Mouse (Mus musculus): ENCODE measurements around the gene Pprc1. TPM values are rescaled to one million over a fixed set of nuclear protein-coding genes. Genes with fewer than 3 reads are reported as not detected.

Gene Pprc1
- 10 to 100 TPM; 94.6 to 96.9 TPM for total RNA-seq (2023)

GRCm38 (mm10) chr19:46044271-46044992 lies at the start of gene Pprc1:
Gene Pprc1, plus strand, starts transcription at chr19:46044886.

DNA sequence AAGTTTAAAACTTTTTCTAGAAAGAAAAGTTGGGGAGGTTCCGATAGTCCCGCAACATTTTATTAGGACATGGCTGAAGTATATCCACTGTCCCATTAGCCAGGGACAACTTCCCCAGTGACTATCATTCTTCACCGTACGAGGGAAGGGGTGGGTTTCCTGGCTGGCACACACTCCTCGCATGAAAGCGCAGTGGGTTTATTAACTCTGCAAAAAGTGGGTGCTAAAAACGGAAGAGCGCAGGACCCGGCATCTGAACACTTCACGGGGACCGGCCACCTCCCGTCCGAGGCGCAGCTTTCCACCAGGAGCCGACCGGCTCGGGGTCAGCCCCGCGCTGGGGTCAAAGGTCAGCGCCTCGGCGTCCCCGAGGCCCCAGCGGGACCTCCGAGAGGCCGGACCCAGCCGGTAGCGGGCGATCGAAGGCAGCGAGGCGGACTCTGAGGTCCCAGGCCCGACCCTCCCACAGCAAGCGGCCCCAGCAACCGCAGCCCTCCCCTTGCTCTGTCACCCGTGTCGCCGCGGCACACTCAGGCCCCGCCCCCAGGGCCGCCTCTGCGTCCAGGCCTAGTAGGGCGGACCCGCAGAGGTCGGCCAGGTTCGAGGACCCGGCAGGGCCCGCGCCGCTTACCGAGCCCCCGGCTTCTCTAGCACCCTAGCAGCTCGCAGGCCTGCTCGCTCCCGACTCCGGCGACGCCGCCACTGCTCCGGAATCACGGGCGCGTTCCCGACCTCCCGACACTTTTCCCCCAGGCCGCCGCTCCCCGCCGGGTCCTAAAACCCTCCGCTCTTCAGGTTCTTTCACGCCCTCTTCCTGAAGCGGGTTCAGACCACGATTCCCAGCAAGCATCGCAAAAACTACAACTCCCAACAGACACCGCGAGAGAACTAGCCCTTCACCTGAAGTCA lies 46.6 kb upstream of the Pprc1 start, which contains the start of gene Armh3:
Gene Armh3 (minus strand): TSS at position 704 of the 909 bp plus-strand sequence.

GRCm38 (mm10) chr19:46003371-46004226 lies 41.1 kb upstream of the Pprc1 start, which contains the start of gene Hps6:
Gene Hps6, plus strand, starts transcription at chr19:46003508.

GRCm38 (mm10) chr19:46044993-46045695 lies 458 bp downstream of the Pprc1 start, which contains the start of gene Ldb1:
Gene Ldb1, minus strand, starts transcription at chr19:46045214.

GRCm38 (mm10) chr19:46075616-46076607 lies 31.2 kb downstream of the Pprc1 start, which contains the start of gene Nolc1:
Gene Nolc1, plus strand, starts transcription at chr19:46075863.

Other genes with a start within 250 kb of the Pprc1 start
- gene Kcnip2, start 228.8 kb upstream of the Pprc1 start, total RNA-seq (2023), result 1 to 10 TPM; 1.2 to 3.1 TPM
- 10 to 100 TPM; 26.9 to 31.7 TPM for gene Armh3, start 46.4 kb upstream of the Pprc1 start, total RNA-seq (2023)
- gene Hps6, start 41.4 kb upstream of the Pprc1 start, total RNA-seq (2023), result 10 to 100 TPM; 11.3 to 11.7 TPM
- 100 to 1,000 TPM; 240 to 268 TPM for gene Ldb1, start 328 bp downstream of the Pprc1 start, total RNA-seq (2023)
- 10 to 100 TPM; 86.7 to 95.7 TPM for gene Nolc1, start 31.0 kb downstream of the Pprc1 start, total RNA-seq (2023)
- not detected for gene Elovl3, start 87.0 kb downstream of the Pprc1 start, total RNA-seq (2023)
- gene Pitx3, start 103.4 kb downstream of the Pprc1 start, total RNA-seq (2023), result not detected
- gene Gbf1, start 107.6 kb downstream of the Pprc1 start, total RNA-seq (2023), result 100 to 1,000 TPM; 112 to 124 TPM

Data from B cell, adult 67 days (primary cell).